Mouse (Mus musculus): Measurements from ENCODE around the gene Myocos. TPM values are rescaled to one million over a fixed set of nuclear protein-coding genes. Genes with fewer than 3 reads are reported as not detected.
A peak's percentile ranks its signal among the peaks of the same experiment; 100 is the strongest.

The Myocos gene
- total RNA-seq, 2 experiments from 2014 or later: not detected

- DNase-seq (ENCODE audit: low spot score in 2 of 2): no peak
Measured at GRCm38 (mm10) chr1:162620487-162620886, 37.5 kb downstream of the Myocos start.

- DNase-seq (ENCODE audit: low spot score in 2 of 2): peak in 1 of 2 experiments; percentile 55
Measured at GRCm38 (mm10) chr1:162615511-162615910, 42.5 kb downstream of the Myocos start.

GRCm38 (mm10) chr1:162611191-162611590 is 46.8 kb downstream of the Myocos start:
- DNase-seq (ENCODE audit: low spot score in 2 of 2): peak in 1 of 2 experiments; percentile 31

- no peak for DNase-seq (ENCODE audit: low spot score in 2 of 2)
Measured at GRCm38 (mm10) chr1:162609633-162610250, 48.3 kb downstream of the Myocos start.

- DNase-seq (ENCODE audit: low spot score in 2 of 2): no peak
Measured at GRCm38 (mm10) chr1:162608127-162608526, 49.9 kb downstream of the Myocos start.

GRCm38 (mm10) chr1:162601288-162601687 is 56.7 kb downstream of the Myocos start:
- DNase-seq (ENCODE audit: low spot score in 2 of 2): no peak

GRCm38 (mm10) chr1:162599617-162600016 is 58.4 kb downstream of the Myocos start:
- DNase-seq (ENCODE audit: low spot score in 2 of 2): no peak

GRCm38 (mm10) chr1:162597379-162598102 is 60.5 kb downstream of the Myocos start:
- no peak for DNase-seq (ENCODE audit: low spot score in 2 of 2)

Small RNA genes lying within 50 kb of the gene (microRNA-seq; reads per million reads assigned to microRNA genes)
- 0 reads per million in 2 experiments for gene Gm27616

Other genes starting within 250 kb of the Myocos start
- 10 to 100 TPM; 71.5 to 82.3 TPM for gene Dnm3, start 180.2 kb downstream of the Myocos start, total RNA-seq (2021)
- gene Mettl13, start 109.7 kb downstream of the Myocos start, total RNA-seq (2021): 10 to 100 TPM; 12.0 to 15.6 TPM
- gene Vamp4, start 87.7 kb downstream of the Myocos start, total RNA-seq (2021): 10 to 100 TPM; 80.3 to 83.1 TPM
- gene Myoc, start 19.1 kb downstream of the Myocos start, total RNA-seq (2021): 1 to 10 TPM; 7.8 to 9.7 TPM
- 100 to 1,000 TPM; 183 to 205 TPM for gene Prrc2c, start 82.3 kb upstream of the Myocos start, total RNA-seq (2021)
- under 1 TPM; 0.12 to 0.38 TPM for gene Fmo4, start 155.8 kb upstream of the Myocos start, total RNA-seq (2021)
- gene Fmo1, start 208.4 kb upstream of the Myocos start, total RNA-seq (2021): 10 to 100 TPM; 21.6 to 23.1 TPM
- 1 to 10 TPM; 1.2 to 1.7 TPM for gene Fmo2, start 240.5 kb upstream of the Myocos start, total RNA-seq (2021)

Data from layer of hippocampus, postnatal 14 days (tissue).